Mouse (Mus musculus): ENCODE measurements around the gene Tmem217.
"Not testable (repeated sequence)": the region's sequence is repeated elsewhere in the genome, so short reads cannot be mapped to it uniquely, and the experiment has no call there.

DNA sequence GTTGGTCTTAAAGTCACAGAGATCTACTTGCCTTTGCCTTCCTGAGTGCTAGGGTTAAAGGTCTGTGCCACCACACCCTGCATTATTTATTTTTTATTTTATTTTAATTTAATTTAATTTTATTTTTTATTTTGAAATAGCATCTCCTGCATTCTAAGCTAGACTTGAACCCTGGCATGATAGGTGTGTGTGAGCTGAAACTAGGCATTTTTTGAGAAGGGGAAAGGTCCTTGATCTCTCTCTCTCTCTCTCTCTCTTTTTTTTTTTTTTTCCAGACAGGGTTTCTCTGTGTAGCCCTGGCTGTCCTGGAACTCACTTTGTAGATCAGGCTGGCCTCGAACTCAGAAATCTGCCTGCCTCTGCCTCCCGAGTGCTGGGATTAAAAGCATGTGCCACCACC lies 53.2 kb downstream of the Tmem217 start:
- TF ChIP-seq POLR2A (IDR thresholded peaks at IDR 0.05; ENCODE audit: low read depth, low read length); CTCF (IDR thresholded peaks at IDR 0.05; ENCODE audit: extremely low read depth, insufficient read length, insufficient replicate concordance, low read depth, low read length): not testable (repeated sequence)

Measured in small intestine, adult 2 months (tissue).